Mouse (Mus musculus) lung, embryonic 15.5 days (tissue): ENCODE measurements at regions not wholly inside any gene's neighbourhood (a gene's known extent, or its start where the extent isn't known, plus 50 kb on each side); places are given as distances from the start of the nearest gene placed in this dataset.

ENCODE experiments used
- ATAC-seq: fragments of 200-750 bp; cut with Nextera tagmentation; 2 replicates; pipeline ENCODE4 v1.8.0; 2017; ENCODE audit warnings: moderate number of reproducible peaks, borderline replicate concordance; ENCODE audit not compliant: low FRiP score, low TSS enrichment; ENCODE audit errors: extremely low read depth
- H3K27ac ChIP-seq: fragments of 300-500 bp; sonication (generic); 2 replicates; pipeline ENCODE4 v1.5.1; 2015; ENCODE audit warnings: moderate library complexity, mild to moderate bottlenecking, inconsistent platforms
- H3K27me3 ChIP-seq: fragments of 300-500 bp; sonication (generic); 2 replicates; pipeline ENCODE4 v1.6.1; 2015; ENCODE audit warnings: inconsistent platforms
- H3K36me3 ChIP-seq: fragments of 300-500 bp; sonication (generic); 2 replicates; pipeline ENCODE4 v1.6.1; 2015; ENCODE audit warnings: inconsistent platforms
- H3K4me1 ChIP-seq: fragments of 300-500 bp; sonication (generic); 2 replicates; pipeline ENCODE4 v1.6.1; 2015; ENCODE audit warnings: inconsistent platforms
- H3K4me2 ChIP-seq: fragments of 300-500 bp; sonication (generic); 2 replicates; pipeline ENCODE4 v1.6.1; 2015; ENCODE audit warnings: inconsistent platforms, mild to moderate bottlenecking, moderate library complexity
- H3K4me3 ChIP-seq: fragments of 300-500 bp; sonication (generic); 2 replicates; pipeline ENCODE4 v1.5.1; 2015; ENCODE audit warnings: mild to moderate bottlenecking, inconsistent platforms
- H3K9ac ChIP-seq: fragments of 300-500 bp; sonication (generic); 2 replicates; pipeline ENCODE4 v1.6.1; 2015; ENCODE audit warnings: inconsistent platforms
- H3K9me3 ChIP-seq: fragments of 300-500 bp; sonication (generic); 2 replicates; pipeline ENCODE4 v1.6.1; 2016; ENCODE audit warnings: inconsistent platforms
- WGBS: fragments of 180-500 bp; shearing (Covaris S2); methylation state at CpG from one replicate; pipeline ENCODE4 v1.1.7; 2015; 5-methylcytosine and 5-hydroxymethylcytosine counted together

GRCm38 (mm10) chr13:53783492-53783891, 272.0 kb downstream of the Drd1 start:
- Histone ChIP-seq H3K27ac (no peak overlapping the region), H3K27me3 (no peaks in the 10 kb centered on the region; the same call in 1 of the 2 replicates), H3K4me2 (no peak overlapping the region), H3K9me3 (no peaks in the 10 kb centered on the region), H3K9ac (no peak overlapping the region), H3K36me3 (no peaks in the 10 kb centered on the region), H3K4me3 (no peak overlapping the region), H3K4me1 (no peaks in the 10 kb centered on the region)
- ATAC-seq, result no peak
- WGBS, result 20% methylated on average over 6 of the region's 6 CpGs

DNA sequence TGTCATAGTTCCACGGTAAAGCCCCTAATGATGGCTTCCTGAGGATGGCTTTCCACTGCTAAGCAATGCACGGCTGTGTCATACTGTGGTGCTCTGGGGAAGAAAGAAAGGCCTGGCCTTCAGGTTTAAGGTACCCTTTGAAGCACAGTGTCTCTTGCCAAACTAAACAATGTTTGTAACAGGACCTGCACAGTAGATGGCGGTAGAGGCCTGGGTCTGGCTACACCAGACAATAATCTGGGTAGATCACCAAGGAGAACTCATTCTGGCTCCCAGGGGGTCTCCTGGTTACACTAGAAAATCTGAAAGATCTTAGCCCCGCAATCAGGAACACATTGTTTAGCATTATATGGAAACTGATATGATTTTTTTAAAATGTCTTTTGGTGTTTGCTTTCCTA, 276.4 kb downstream of the Drd1 start:
- H3K27ac ChIP-seq, result no peak overlapping the region
- no peak for ATAC-seq
- H3K4me3 ChIP-seq, result no peak overlapping the region
- no peak overlapping the region for H3K4me2 ChIP-seq
- WGBS, result 51% methylated on average over 4 of the region's 4 CpGs
- H3K27me3 ChIP-seq, result no peaks in the 10 kb centered on the region; the same call in 1 of the 2 replicates
- H3K4me1 ChIP-seq, result no peaks in the 10 kb centered on the region
- H3K36me3 ChIP-seq, result no peaks in the 10 kb centered on the region
- no peaks in the 10 kb centered on the region for H3K9me3 ChIP-seq
- H3K9ac ChIP-seq, result no peak overlapping the region

DNA sequence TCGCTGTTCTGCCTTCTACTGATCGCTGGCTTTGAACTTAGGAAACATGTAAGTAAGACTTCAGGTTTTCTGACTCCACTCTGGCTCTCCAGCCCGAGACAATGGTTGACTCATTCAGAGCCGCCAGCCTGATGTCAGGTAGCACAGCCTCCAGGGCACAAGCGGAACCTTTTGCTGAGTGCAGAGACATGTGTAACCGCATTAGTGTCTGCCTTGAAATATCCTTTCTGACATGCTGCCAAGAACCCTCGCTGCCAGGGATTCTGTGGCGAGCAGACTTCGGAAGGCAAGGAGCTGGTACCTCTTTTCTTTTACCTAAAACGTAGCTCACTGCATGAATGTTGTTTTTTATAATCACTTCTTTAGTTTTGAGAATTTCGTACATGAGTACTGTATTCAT, 279.1 kb downstream of the Drd1 start:
- H3K4me3 ChIP-seq, result no peak overlapping the region
- H3K27ac ChIP-seq, result no peak overlapping the region
- H3K27me3 ChIP-seq, result no peaks in the 10 kb centered on the region
- no peak overlapping the region for H3K9ac ChIP-seq
- no peak overlapping the region for H3K4me2 ChIP-seq
- no peaks in the 10 kb centered on the region for H3K4me1 ChIP-seq
- ATAC-seq, result no peak
- H3K36me3 ChIP-seq, result no peaks in the 10 kb centered on the region
- H3K9me3 ChIP-seq, result no peaks in the 10 kb centered on the region
- WGBS, result 62% methylated on average over 11 of the region's 11 CpGs

DNA sequence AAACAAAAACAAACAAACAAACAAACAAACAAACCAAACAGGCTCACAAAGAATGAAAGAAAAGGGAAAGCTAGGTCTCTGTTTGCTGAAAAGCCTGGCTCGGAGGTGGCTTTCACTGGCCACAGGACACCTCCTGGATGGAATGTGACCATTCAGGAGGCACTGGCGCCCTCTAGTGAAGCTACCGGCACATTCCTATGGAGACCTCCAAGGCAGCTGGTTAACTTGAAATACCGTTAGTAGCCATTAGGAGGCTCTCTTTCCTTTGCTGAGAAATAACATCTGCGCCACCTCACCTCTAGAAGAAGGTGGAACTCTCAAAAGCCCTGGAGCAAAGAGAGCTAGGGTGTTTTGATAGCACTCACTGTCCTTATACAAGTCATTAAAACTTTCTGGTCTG, 279.8 kb downstream of the Drd1 start:
- no peak overlapping the region for H3K4me2 ChIP-seq
- no peak overlapping the region for H3K27ac ChIP-seq
- H3K27me3 ChIP-seq, result no peaks in the 10 kb centered on the region
- WGBS, result 35% methylated on average over 5 of the region's 5 CpGs
- H3K36me3 ChIP-seq, result no peaks in the 10 kb centered on the region
- no peak overlapping the region for H3K9ac ChIP-seq
- H3K4me3 ChIP-seq, result no peak overlapping the region
- H3K9me3 ChIP-seq, result no peaks in the 10 kb centered on the region
- H3K4me1 ChIP-seq, result no peaks in the 10 kb centered on the region
- ATAC-seq, result no peak

GRCm38 (mm10) chr13:53764613-53765243, 290.8 kb downstream of the Drd1 start:
- no peak; the same call in 1 of the 2 replicates for ATAC-seq
- WGBS, result 22% methylated on average over 13 of the region's 13 CpGs
- H3K36me3 ChIP-seq, result no peaks in the 10 kb centered on the region
- no peak overlapping the region for H3K9ac ChIP-seq
- no peak overlapping the region for H3K4me3 ChIP-seq
- no peaks in the 10 kb centered on the region for H3K4me1 ChIP-seq
- H3K27me3 ChIP-seq, result peaks cover 6% of the 10 kb centered on the region; the same call in 1 of the 2 replicates
- H3K9me3 ChIP-seq, result no peaks in the 10 kb centered on the region
- H3K4me2 ChIP-seq, result no peak overlapping the region
- H3K27ac ChIP-seq, result no peak overlapping the region

DNA sequence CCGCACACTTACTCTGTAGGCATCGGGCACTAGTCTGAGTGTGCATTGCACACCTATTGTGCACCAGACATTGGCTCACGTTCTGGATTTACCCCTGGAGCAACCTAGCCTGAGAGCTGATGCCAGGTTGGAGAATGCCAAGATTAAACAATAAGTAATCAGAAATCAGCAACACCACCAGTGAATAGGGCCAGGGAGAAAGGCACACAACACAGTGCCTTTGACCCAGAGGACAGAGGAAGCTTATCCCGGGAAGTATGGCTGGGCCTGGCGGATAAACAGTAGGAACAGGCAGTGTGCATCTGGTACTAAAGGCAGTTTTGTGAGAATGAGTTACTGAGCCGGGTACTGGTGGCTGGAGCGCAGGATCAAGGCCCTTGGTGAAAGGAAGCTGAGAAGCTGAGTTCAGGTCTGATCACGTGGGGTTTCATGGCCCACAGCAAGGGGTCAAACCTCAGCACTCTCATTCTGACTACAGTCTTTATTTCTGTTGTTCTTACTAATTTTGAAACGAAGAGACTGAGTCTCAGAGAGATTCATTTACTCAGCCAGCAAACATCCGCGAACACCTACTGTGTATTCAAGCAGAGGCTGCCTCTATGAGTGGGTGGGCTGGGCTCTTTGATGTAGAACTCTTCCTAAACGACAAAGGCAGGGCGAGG, 284.8 kb upstream of the Msx2 start:
- H3K4me1 ChIP-seq, result no peaks in the 10 kb centered on the region
- no peaks in the 10 kb centered on the region for H3K36me3 ChIP-seq
- no peak overlapping the region for H3K27ac ChIP-seq
- no peak overlapping the region for H3K9ac ChIP-seq
- H3K9me3 ChIP-seq, result no peaks in the 10 kb centered on the region
- H3K4me2 ChIP-seq, result no peak overlapping the region
- no peak for ATAC-seq
- WGBS, result 58% methylated on average over 13 of the region's 13 CpGs
- H3K27me3 ChIP-seq, result peaks cover 4% of the 10 kb centered on the region; the same call in 1 of the 2 replicates
- H3K4me3 ChIP-seq, result no peak overlapping the region

- Histone ChIP-seq H3K36me3 (no peaks in the 10 kb centered on the region), H3K4me1 (no peaks in the 10 kb centered on the region), H3K27ac (no peak overlapping the region), H3K9me3 (no peaks in the 10 kb centered on the region), H3K27me3 (peaks cover 4% of the 10 kb centered on the region; the same call in 1 of the 2 replicates), H3K9ac (no peak overlapping the region), H3K4me2 (no peak overlapping the region), H3K4me3 (no peak overlapping the region)
- no peak for ATAC-seq
- WGBS, result 58% methylated on average over 13 of the region's 13 CpGs
Observed at GRCm38 (mm10) chr13:53756970-53757530, 284.2 kb upstream of the Msx2 start.

GRCm38 (mm10) chr13:53755046-53755615, 282.3 kb upstream of the Msx2 start:
- 40% methylated on average over 11 of the region's 11 CpGs for WGBS
- Histone ChIP-seq H3K36me3 (no peaks in the 10 kb centered on the region), H3K4me3 (no peak overlapping the region), H3K4me2 (no peak overlapping the region), H3K4me1 (no peaks in the 10 kb centered on the region), H3K9ac (no peak overlapping the region), H3K27ac (no peak overlapping the region), H3K27me3 (peaks cover 4% of the 10 kb centered on the region; the same call in 1 of the 2 replicates), H3K9me3 (no peaks in the 10 kb centered on the region)
- no peak for ATAC-seq

DNA sequence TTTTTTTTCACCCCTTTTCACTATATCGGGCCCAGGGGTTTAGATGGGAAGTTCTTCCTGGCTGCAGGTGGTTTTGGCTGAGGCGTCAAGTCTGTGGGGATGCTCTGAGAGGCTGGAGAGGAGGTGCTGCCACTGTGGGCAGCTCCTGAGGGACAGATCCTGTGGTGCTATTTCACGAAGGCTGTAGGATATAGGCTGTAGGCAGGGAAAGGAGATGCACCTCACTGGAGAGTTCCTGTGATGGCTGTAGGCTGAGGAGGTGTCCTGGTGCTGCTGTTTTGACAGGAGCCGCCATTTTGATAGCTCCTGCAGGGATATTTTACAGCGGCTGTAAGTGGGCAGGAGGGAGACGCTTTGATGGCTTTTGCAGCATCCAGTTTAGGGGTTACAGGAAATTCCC, 280.2 kb upstream of the Msx2 start:
- no peak overlapping the region for H3K4me3 ChIP-seq
- peaks cover 4% of the 10 kb centered on the region; the same call in 1 of the 2 replicates for H3K27me3 ChIP-seq
- ATAC-seq, result no peak
- 60% methylated on average over 6 of the region's 6 CpGs for WGBS
- H3K27ac ChIP-seq, result no peak overlapping the region
- H3K4me2 ChIP-seq, result no peak overlapping the region
- H3K9ac ChIP-seq, result no peak overlapping the region
- no peaks in the 10 kb centered on the region for H3K4me1 ChIP-seq
- H3K9me3 ChIP-seq, result no peaks in the 10 kb centered on the region
- no peaks in the 10 kb centered on the region for H3K36me3 ChIP-seq

- WGBS, result 66% methylated on average over 6 of the region's 6 CpGs
- Histone ChIP-seq H3K27ac (no peak overlapping the region), H3K4me1 (no peaks in the 10 kb centered on the region), H3K4me2 (no peak overlapping the region), H3K4me3 (no peak overlapping the region), H3K9me3 (no peaks in the 10 kb centered on the region), H3K36me3 (no peaks in the 10 kb centered on the region), H3K27me3 (no peaks in the 10 kb centered on the region), H3K9ac (no peak overlapping the region)
- no peak for ATAC-seq
Observed at GRCm38 (mm10) chr13:53740981-53741380, 268.1 kb upstream of the Msx2 start.

GRCm38 (mm10) chr13:53739127-53739526, 266.3 kb upstream of the Msx2 start:
- H3K27me3 ChIP-seq, result no peaks in the 10 kb centered on the region
- no peak overlapping the region for H3K4me3 ChIP-seq
- ATAC-seq, result no peak
- no peak overlapping the region for H3K4me2 ChIP-seq
- H3K4me1 ChIP-seq, result peaks cover 6% of the 10 kb centered on the region; the same call in 1 of the 2 replicates
- H3K36me3 ChIP-seq, result no peaks in the 10 kb centered on the region
- H3K9me3 ChIP-seq, result no peaks in the 10 kb centered on the region
- H3K9ac ChIP-seq, result no peak overlapping the region
- H3K27ac ChIP-seq, result no peak overlapping the region
- 58% methylated on average over 3 of the region's 3 CpGs for WGBS

DNA sequence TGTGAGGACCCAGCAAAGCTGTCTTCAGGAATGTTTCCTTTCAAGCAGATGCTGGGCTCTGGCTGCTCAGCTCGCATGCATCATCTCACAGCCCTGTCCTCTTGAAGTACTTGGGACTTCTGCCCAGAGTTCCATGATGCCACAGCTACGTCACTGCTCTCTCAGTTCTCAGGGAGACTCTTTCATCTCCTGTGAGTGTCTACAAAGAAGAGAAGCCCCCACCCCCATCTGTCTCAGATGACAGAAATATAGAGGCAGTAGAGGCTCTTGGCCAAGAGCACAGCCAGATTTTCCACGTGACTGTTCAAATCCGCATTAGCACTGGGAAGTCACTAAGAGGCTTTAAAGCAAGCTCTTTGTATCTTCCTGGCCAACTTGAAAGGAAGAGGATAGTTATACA, 262.1 kb upstream of the Msx2 start:
- 37% methylated on average over 4 of the region's 4 CpGs for WGBS
- Histone ChIP-seq H3K4me1 (peaks cover 11% of the 10 kb centered on the region; the same call in 1 of the 2 replicates), H3K4me2 (no peak overlapping the region), H3K4me3 (no peak overlapping the region), H3K36me3 (no peaks in the 10 kb centered on the region), H3K27ac (0 out of 2 replicates have a peak overlapping the region, but pooled peaks have one; percentile 19), H3K9me3 (no peaks in the 10 kb centered on the region), H3K27me3 (no peaks in the 10 kb centered on the region), H3K9ac (no peak overlapping the region)
- peak; percentile 95 for ATAC-seq
